Mouse (Mus musculus): ENCODE data around the gene 5330417C22Rik. TPM values are rescaled to one million over a fixed set of nuclear protein-coding genes. Genes with fewer than 3 reads are reported as not detected.
"Not testable (repeated sequence)": the region's sequence is repeated elsewhere in the genome, so short reads cannot be mapped to it uniquely, and the experiment has no call there.

Gene 5330417C22Rik
- polyA plus RNA-seq (2014; fragmentation: Nextera tagmentation; extraction: Ambion mirVana) = 8.7 and 12.2 TPM in 2 replicates

DNA sequence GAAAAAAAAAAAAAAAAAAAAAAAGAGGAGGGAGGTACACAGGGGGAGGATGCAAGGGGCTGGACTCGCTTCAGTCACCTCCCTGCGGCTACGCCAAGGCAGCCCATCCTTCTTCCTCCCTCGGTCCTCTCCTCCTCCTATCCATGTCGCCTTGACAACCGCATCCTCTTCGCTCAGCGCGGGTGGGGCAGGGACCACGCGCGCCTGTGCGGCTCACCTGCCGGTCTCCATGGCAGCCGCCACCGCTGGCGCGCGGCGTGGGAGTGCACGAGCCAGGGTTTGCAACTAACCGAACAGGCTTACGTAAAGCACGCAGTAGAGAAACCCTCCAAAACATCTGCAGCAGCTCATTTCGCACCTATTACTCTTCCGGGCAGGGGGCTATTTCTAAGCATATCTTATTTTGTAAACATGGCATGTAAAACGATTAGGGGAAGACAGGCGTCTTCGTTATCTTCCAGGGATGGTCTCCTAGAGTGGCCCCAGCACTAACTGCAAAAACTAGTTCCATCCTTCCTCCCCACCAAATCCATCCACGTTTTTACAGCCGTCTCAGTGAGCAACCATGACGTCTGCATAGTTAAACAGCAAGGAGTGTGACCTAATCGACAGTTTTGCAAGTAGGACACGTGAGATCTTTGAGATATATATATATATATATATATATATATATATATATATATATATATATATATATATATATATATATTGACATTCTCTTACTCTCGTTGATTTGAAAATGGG, at the start of gene 5330417C22Rik:
TSS of gene 5330417C22Rik (minus strand) at position 20 of the 744 bp plus-strand sequence.
- Histone ChIP-seq H3K4me2 (ENCODE audit: low read length) (peak within 1 kb of the TSS; percentile 90), H3K36me3 (ENCODE audit: control insufficient read depth, insufficient read depth, low read length) (no peaks in the 10 kb centered on the region), H3K4me1 (ENCODE audit: control insufficient read depth, insufficient read depth, low read length) (peaks cover 7% of the 10 kb centered on the region), H3K4me3 (ENCODE audit: low read depth, low read length) (peak within 1 kb of the TSS; percentile 43), H3K27me3 (replicated peaks; ENCODE audit: control insufficient read depth, insufficient read depth, low read length) (no peaks in the 10 kb centered on the region), H3K9me3 (replicated peaks; ENCODE audit: control insufficient read depth, low read length) (no peaks in the 10 kb centered on the region), H3K27ac (ENCODE audit: low read depth, low read length) (peak within 1 kb of the TSS; percentile 46; the same call in 1 of the 2 replicates), H3K9ac (ENCODE audit: low read length) (peak within 1 kb of the TSS; percentile 44)
- ATAC-seq (peak; percentile 94), DNase-seq (ENCODE audit: low spot score) (peak; percentile 86)
- WGBS = under 1% methylated on average over 35 of the region's 35 CpGs

DNA sequence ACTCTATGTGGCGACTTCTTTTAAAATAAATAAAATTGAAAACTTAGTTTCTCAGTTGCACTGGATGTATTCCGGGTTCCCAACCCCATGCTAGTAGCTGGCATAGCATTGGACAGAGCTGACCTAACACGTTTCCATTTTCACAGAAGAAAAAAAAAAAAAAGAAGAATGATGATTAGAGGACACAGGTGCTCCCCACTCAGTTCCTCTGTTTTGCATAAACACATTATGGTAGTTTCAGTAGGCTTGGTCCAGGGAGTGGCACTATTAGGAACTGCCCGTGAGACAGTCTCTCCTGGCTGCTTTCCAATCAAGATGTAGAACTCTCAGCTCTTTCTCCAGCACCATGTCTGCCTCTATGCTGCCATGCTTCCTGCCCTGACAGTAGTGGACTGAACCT, 48.2 kb upstream of the 5330417C22Rik start:
- WGBS = 77% methylated on average over 4 of the region's 4 CpGs
- DNase-seq (ENCODE audit: low spot score) (no peak), ATAC-seq (no peak)
- H3K9ac ChIP-seq (ENCODE audit: low read length) = no peak overlapping the region
- H3K27ac ChIP-seq (ENCODE audit: low read depth, low read length) = no peak overlapping the region
- no peaks in the 10 kb centered on the region for H3K4me1 ChIP-seq (ENCODE audit: control insufficient read depth, insufficient read depth, low read length)
- no peaks in the 10 kb centered on the region for H3K27me3 ChIP-seq (replicated peaks; ENCODE audit: control insufficient read depth, insufficient read depth, low read length)
- H3K4me2 ChIP-seq (ENCODE audit: low read length) = no peak overlapping the region
- H3K9me3 ChIP-seq (replicated peaks; ENCODE audit: control insufficient read depth, low read length) = no peaks in the 10 kb centered on the region
- H3K36me3 ChIP-seq (ENCODE audit: control insufficient read depth, insufficient read depth, low read length) = peaks cover 7% of the 10 kb centered on the region; the same call in 1 of the 2 replicates
- no peak overlapping the region for H3K4me3 ChIP-seq (ENCODE audit: low read depth, low read length)

DNA sequence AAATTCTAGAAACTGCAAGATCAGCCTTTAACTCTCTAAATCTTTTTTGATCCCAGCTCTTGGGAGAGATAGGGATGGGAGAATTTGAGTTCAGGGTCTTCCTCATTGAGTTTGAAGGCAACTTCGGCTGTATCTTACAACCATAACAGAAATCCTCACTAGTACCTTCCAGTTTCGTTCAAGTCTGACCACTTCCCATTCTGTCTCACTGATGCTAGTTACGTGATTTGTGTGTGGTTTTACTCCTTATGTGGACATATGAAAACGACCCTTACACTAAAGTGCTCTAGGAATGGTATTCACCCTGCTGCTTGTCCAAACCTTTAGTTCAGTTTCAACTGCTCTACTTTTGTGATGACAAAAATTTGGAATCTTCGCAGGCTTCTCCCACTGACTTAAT, 37.7 kb upstream of the 5330417C22Rik start:
- peaks cover 17% of the 10 kb centered on the region for H3K4me1 ChIP-seq (ENCODE audit: control insufficient read depth, insufficient read depth, low read length)
- no peaks in the 10 kb centered on the region for H3K9me3 ChIP-seq (replicated peaks; ENCODE audit: control insufficient read depth, low read length)
- DNase-seq (ENCODE audit: low spot score) (no peak), ATAC-seq (no peak)
- H3K4me3 ChIP-seq (ENCODE audit: low read depth, low read length) = no peak overlapping the region
- no peak overlapping the region for H3K9ac ChIP-seq (ENCODE audit: low read length)
- H3K27ac ChIP-seq (ENCODE audit: low read depth, low read length) = no peak overlapping the region
- H3K36me3 ChIP-seq (ENCODE audit: control insufficient read depth, insufficient read depth, low read length) = peaks cover 3% of the 10 kb centered on the region
- no peak overlapping the region for H3K4me2 ChIP-seq (ENCODE audit: low read length)
- 89% methylated on average over 5 of the region's 5 CpGs for WGBS
- no peaks in the 10 kb centered on the region for H3K27me3 ChIP-seq (replicated peaks; ENCODE audit: control insufficient read depth, insufficient read depth, low read length)

DNA sequence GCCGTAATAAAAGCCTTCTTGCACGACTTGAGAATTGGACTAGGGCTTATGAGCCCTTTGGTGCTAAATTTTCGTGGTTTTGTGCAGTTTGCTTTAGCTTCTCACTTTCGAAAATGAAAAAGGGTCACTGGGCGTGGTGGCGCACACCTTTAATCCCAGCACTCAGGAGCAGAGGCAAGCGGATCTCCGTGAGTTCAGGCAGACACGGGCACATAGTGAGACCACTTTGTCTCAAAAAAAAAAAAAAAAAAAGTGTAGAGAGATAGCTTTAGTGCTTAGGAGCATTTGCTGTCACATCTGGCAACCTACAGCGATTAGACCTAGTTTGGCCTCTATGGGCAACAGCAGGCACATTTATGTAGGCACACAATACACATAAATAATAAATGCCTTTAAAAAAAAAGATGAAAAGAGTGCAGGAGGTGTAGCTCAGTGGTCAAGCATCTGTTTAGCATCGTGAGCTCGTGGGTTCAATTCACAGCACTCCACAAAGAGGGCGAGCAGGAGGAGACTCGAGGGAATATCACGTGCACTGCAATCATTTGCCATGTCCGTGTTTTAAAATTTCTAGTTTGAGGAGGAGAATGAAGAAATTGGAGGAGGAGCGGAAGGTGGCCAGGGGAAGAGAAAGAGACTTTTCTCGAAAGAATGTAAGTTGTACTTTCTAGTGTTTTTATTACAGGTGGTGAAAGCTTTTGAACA, 36.1 kb upstream of the 5330417C22Rik start:
- Histone ChIP-seq H3K4me3 (ENCODE audit: low read depth, low read length) (peak overlapping the region; percentile 61), H3K9ac (ENCODE audit: low read length) (peak overlapping the region; percentile 77; the same call in 1 of the 2 replicates), H3K9me3 (replicated peaks; ENCODE audit: control insufficient read depth, low read length) (no peaks in the 10 kb centered on the region), H3K4me2 (ENCODE audit: low read length) (peak overlapping the region; percentile 56), H3K36me3 (ENCODE audit: control insufficient read depth, insufficient read depth, low read length) (no peaks in the 10 kb centered on the region), H3K27me3 (replicated peaks; ENCODE audit: control insufficient read depth, insufficient read depth, low read length) (no peaks in the 10 kb centered on the region), H3K4me1 (ENCODE audit: control insufficient read depth, insufficient read depth, low read length) (peaks cover 19% of the 10 kb centered on the region), H3K27ac (ENCODE audit: low read depth, low read length) (no peak overlapping the region)
- WGBS = 47% methylated on average over 18 of the region's 18 CpGs
- DNase-seq (ENCODE audit: low spot score) (no peak), ATAC-seq (no peak)

DNA sequence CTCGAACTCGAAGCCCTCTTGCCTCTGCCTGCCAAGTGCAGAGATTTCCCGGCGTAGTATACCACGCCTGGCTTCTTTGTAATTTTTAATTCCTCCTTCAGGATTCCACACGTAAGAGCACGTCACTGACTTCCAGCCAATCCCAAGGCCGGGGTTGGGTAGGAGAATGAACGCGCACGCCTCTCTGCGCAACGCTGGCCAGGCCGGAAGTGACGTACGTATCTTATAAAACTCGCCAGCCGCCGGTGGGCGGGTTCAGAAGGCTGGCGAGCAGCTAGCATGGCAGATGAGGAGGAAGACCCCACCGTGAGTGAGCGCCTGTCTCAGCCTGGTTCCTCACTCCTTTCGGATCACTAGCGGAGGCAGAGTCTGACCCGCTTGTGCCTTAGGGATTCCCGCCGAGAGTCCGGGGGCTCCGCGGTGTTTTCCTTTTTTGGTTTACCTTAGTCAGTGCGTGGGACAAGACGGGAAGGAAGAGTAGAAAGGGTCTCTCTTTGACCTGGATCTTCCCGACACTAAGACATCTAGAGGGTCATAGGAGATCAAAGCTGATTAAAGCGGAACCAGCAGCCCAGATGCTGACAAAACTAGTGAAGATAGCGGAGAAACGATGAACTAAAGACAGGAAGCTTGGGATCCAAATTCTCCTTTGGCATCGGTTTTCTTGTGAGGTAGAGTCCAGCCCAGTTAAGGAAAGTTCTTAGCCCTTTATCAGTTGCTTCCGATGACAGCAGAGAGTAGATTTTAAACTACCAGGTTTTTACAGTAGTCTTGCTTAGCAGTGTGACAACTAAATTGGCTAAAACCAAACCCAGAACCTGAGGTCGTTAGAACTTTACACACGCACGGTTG, 35.3 kb upstream of the 5330417C22Rik start, which contains the start of gene Taf13:
TSS of gene Taf13 (plus strand) at position 256 of the 852 bp plus-strand sequence.
- peak within 1 kb of the TSS; percentile 77 for H3K9ac ChIP-seq (ENCODE audit: low read length)
- H3K4me1 ChIP-seq (ENCODE audit: control insufficient read depth, insufficient read depth, low read length) = peaks cover 19% of the 10 kb centered on the region
- DNase-seq (ENCODE audit: low spot score) (peak; percentile 99), ATAC-seq (peak; percentile 97)
- no peaks in the 10 kb centered on the region for H3K27me3 ChIP-seq (replicated peaks; ENCODE audit: control insufficient read depth, insufficient read depth, low read length)
- H3K4me3 ChIP-seq (ENCODE audit: low read depth, low read length) = peak within 1 kb of the TSS; percentile 61
- H3K27ac ChIP-seq (ENCODE audit: low read depth, low read length) = peak within 1 kb of the TSS; percentile 74
- H3K4me2 ChIP-seq (ENCODE audit: low read length) = peak within 1 kb of the TSS; percentile 56
- H3K36me3 ChIP-seq (ENCODE audit: control insufficient read depth, insufficient read depth, low read length) = no peaks in the 10 kb centered on the region
- H3K9me3 ChIP-seq (replicated peaks; ENCODE audit: control insufficient read depth, low read length) = no peaks in the 10 kb centered on the region
- 1% methylated on average over 42 of the region's 42 CpGs for whole genome bisulfite sequencing

DNA sequence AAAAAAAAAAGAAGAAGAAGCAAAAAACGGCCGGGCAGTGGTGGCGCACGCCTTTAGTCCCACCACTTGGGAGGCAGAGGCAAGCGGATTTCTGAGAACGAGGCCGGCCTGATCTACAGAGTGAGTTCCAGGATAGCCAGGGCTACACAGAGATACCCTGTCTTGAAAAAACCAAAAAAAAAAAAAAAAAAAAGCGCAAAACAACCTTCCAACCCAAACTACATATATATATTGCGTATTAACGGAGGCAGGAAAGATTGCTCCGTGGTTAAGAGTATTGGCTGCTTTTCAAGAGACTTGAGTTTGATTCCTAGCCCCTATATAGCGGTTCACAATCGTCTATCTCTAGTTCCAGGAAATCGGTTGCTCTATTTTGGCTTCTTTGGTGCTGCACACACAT, 34.5 kb upstream of the 5330417C22Rik start:
- Histone ChIP-seq H3K4me3 (ENCODE audit: low read depth, low read length) (peak overlapping the region; percentile 61), H3K27ac (ENCODE audit: low read depth, low read length) (no peak overlapping the region), H3K36me3 (ENCODE audit: control insufficient read depth, insufficient read depth, low read length) (no peaks in the 10 kb centered on the region), H3K9me3 (replicated peaks; ENCODE audit: control insufficient read depth, low read length) (no peaks in the 10 kb centered on the region), H3K4me2 (ENCODE audit: low read length) (peak overlapping the region; percentile 56), H3K4me1 (ENCODE audit: control insufficient read depth, insufficient read depth, low read length) (peaks cover 19% of the 10 kb centered on the region), H3K27me3 (replicated peaks; ENCODE audit: control insufficient read depth, insufficient read depth, low read length) (no peaks in the 10 kb centered on the region), H3K9ac (ENCODE audit: low read length) (no peak overlapping the region)
- DNase-seq (ENCODE audit: low spot score) = no peak
- WGBS = 90% methylated on average over 14 of the region's 14 CpGs
- no peak; the same call in 1 of the 2 replicates for ATAC-seq

DNA sequence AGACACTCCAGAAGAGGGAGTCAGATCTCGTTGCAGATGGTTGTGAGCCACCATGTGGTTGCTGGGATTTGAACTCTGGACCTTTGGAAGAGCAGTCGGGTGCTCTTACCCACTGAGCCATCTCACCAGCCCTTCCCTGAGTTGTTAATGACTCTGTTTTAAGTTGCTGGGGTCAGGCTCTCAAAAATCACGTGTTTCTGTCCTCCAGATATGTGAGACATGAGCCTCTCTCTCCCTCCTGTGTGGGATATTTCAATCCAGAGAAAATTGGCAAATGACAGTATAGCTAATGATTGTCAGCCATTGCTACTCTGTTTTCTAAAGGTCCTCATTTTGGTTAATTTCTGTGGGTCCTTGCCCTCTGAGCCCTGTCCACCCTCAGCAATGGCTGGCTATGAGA, 33.3 kb upstream of the 5330417C22Rik start:
- H3K27me3 ChIP-seq (replicated peaks; ENCODE audit: control insufficient read depth, insufficient read depth, low read length); H3K4me3 ChIP-seq (ENCODE audit: low read depth, low read length); H3K4me2 ChIP-seq (ENCODE audit: low read length); H3K9me3 ChIP-seq (replicated peaks; ENCODE audit: control insufficient read depth, low read length); H3K27ac ChIP-seq (ENCODE audit: low read depth, low read length); ATAC-seq; H3K9ac ChIP-seq (ENCODE audit: low read length); DNase-seq (ENCODE audit: low spot score); H3K36me3 ChIP-seq (ENCODE audit: control insufficient read depth, insufficient read depth, low read length): not testable (repeated sequence)
- H3K4me1 ChIP-seq (ENCODE audit: control insufficient read depth, insufficient read depth, low read length) = peaks cover 19% of the 10 kb centered on the region
- 56% methylated on average over 3 of the region's 3 CpGs for WGBS

DNA sequence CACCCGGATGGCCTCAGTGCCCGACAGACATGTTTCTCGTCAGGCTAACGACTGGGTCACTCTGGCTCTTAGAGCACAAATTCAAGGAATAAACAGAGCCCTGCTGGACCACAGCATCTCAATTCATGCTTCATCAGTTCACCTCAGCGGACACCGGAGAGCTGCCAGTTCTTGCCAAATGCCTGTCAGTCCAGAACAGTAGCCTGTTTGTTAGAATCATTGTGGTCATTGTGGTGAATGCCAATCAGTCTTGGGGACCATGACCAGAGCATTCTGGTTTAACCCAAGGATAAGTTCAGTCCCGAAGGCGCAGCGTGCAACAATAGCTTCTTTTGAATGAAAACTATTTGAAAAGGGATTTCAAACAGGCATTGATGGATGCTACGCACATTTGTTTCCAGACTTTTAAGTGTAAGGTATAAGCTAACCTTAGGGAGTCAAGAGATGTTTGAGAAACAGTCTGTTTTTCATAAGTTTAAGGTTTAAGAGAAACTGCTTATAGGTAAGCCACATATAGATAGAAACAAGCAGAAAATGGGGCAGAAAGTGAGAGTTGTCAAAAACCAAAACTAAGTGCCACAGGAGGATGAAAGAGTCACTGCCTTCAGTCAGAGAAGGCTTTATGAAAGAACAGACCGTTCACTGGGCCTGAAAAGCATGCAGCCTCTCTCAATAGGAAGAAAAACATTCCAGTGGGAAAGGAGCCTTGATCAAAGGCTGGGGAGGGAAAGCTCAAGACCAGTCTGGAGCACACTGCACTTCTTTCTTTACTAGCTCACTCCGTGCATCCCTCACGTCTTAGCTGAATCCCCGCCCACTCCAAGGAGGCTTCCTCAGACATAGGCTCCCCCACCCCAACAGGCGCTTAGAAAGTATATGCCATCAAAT, 31.9 kb upstream of the 5330417C22Rik start:
- ATAC-seq = peak; percentile 42

More for the DNA sequence above, 31.9 kb upstream of the 5330417C22Rik start:
- Histone ChIP-seq H3K27me3 (replicated peaks; ENCODE audit: control insufficient read depth, insufficient read depth, low read length) (no peaks in the 10 kb centered on the region), H3K4me3 (ENCODE audit: low read depth, low read length) (no peak overlapping the region), H3K36me3 (ENCODE audit: control insufficient read depth, insufficient read depth, low read length) (no peaks in the 10 kb centered on the region), H3K9me3 (replicated peaks; ENCODE audit: control insufficient read depth, low read length) (no peaks in the 10 kb centered on the region), H3K4me2 (ENCODE audit: low read length) (peak overlapping the region; percentile 24; the same call in 1 of the 2 replicates), H3K9ac (ENCODE audit: low read length) (no peak overlapping the region), H3K27ac (ENCODE audit: low read depth, low read length) (peak overlapping the region; percentile 76), H3K4me1 (ENCODE audit: control insufficient read depth, insufficient read depth, low read length) (peaks cover 14% of the 10 kb centered on the region)
- WGBS = 4% methylated on average over 15 of the region's 15 CpGs
- peak; percentile 86 for DNase-seq (ENCODE audit: low spot score)
